Mouse (Mus musculus) lung, postnatal 0 days (tissue): ENCODE measurements around the gene Rpe.

Source experiments
- CTCF ChIP-seq: IDR thresholded peaks from 2 replicates; pipeline ENCODE4 v1.5.1; 2016; ENCODE audit warnings: antibody characterized with exemption, mild to moderate bottlenecking
- EP300 ChIP-seq: IDR thresholded peaks from 2 replicates; pipeline ENCODE4 v1.6.1; 2016; ENCODE audit warnings: antibody characterized with exemption, mild to moderate bottlenecking, control low read depth

GRCm38 (mm10) chr1:66700693-66701575 lies at the start of gene Rpe:
- TF ChIP-seq CTCF (peak; percentile 40; the same call in 1 of the 2 replicates), EP300 (no peak)
